Mouse (Mus musculus) CD4-positive, CD25-positive, alpha-beta regulatory T cell, adult 2 months (primary cell): ENCODE measurements around the gene Mgat5.
A peak's percentile ranks its signal among the peaks of the same experiment; 100 is the strongest.

Experiments
- DNase-seq: peaks from one replicate; pipeline ENCODE4 v3.0.0-alpha.2; 2012; ENCODE audit warnings: low read depth, low spot score

Mgat5 gene

DNA sequence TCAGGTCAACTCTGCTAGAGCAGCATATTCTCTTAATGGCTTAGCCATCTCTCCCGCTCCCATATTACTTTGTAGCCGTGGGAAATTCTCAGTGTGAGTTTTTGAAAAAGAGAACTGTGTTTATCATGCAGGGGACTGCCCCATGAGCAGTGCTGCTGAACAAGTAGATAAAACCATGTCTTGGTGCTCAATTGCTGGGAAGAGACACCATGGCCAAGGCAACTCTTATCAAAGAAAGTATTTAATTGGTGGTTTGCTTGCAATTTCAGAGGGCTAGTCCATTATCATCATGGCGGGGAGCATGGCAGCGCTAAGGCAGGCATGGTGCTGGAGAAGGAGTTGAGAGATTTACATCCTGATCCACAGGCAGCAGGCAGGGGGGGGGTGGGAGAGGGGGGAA lies 54.9 kb downstream of the Mgat5 start:
- DNase-seq = no peak

DNA sequence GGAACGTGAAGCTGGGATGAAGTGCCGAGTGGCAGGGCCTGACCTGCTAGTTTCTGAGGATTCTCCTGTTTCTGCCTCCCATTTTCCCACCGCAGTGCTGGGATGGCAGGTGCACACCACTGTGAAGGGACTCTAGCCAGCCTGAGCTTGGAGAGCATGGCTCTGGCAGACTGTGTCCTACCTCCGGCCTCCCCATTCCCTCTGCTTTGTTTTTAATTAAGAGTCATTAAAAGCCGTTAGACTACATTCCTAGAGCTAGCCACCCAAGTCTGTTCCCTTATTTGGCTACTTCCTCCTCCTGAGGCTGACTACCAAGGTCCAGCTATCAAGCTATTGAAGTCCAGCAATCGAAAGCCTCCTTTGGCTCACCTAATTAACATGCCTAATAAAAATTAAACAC lies 56.2 kb downstream of the Mgat5 start:
- DNase-seq = no peak

DNA sequence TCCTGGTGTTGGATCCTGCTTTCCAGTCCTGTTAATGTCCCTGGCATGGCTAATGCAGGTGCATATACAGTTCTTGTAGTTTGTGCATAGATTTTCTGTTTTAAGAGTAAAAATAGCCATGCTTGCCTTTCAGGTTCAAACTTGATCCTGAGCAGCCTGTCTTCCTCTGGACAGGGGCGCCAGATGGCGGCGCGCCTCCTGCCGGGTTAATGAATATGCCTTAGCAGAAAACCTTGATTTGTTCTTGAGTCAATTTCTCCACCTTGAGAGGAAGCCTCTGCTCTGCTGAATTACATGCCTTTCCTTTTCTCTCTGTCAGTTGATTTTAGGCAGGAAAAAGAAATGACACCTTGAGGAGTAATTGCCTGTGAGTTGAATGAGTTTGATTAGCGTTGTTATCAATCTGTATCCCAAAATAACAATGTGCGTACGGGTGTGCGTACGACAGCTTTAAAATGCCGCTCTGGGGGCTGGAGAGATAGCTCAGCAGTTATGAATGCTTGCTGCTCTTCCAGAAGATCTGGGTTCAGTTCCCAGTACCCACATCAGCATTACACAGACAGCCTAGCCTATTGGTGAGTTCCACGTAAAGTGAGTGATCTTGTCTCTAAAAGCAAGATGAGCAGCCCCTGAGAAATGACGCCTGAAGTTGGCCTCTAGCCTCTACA lies 57.5 kb downstream of the Mgat5 start:
- DNase-seq = no peak

DNA sequence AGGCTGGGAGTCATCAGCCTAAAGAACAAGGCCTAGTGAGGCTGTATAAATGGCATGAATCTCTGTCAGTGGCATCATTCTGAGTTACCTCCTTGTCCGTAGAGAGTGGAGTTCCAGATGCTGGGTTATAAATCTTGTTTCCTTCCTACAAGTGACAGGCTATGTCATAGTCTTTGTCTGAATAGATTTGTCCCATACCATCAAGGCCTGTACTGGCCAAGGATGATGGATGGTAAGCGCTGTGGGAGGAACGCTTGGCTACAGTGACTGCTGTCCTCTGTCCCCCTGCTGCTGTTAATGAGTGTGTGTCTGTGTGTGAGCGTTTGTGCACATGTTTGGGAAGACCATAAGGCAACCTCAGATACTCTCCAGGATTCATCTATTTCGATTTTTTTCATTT lies 63.2 kb downstream of the Mgat5 start:
- no peak for DNase-seq

DNA sequence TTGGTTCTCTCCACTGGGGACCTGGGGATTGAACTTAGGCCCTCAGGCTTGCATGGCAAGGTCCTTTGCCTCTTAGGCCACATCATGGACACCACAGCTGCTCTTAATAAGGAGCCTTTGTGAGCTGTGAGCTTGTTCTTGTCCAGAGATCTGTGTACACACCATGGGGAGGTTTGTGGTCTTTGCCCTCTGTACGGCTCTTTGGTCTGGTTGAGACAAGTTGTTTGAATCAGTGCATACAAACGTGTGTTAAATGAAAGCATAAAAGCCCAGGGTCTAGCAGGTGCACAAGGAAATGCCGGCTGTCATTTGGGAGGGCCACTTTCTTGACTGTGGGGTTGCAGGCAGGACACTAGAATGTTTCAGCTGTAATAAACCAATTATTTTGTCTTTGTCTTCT lies 64.5 kb downstream of the Mgat5 start:
- DNase-seq = no peak

DNA sequence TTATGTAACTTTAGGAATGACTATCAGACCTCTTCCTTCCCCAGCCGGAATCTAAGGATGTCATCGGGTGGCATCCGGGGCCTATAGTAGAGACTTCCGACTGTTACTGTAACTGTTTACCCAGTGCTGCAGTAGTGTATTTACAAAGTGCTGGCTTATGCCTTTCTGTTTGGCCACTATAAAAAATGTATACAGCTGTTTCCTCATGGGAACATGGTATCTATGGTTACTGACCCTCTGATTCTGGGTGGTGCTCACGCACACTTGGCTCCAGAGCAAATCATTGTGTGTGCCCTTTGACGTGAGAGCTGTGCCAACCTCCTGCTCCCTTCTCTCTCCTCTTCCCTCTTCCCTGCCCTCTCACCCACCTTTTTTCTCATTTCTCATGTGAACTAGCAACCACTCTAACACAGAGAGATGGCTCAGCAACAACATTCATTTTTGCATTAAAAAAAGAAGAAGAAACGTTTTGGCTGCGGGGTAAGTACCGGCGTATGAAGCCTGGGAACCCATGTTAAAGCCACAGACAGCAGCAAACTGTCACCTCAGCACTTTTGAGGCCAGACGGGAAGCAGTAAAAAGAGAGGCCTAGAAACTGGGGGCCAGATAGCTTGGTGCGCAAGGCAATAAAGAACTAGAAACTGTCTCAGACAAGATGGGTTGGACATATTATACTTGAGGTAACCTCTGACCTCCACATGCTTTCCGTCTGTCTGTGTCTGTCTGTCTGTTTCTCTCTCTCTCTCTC lies 65.6 kb downstream of the Mgat5 start:
- peak; percentile 58 for DNase-seq

DNA sequence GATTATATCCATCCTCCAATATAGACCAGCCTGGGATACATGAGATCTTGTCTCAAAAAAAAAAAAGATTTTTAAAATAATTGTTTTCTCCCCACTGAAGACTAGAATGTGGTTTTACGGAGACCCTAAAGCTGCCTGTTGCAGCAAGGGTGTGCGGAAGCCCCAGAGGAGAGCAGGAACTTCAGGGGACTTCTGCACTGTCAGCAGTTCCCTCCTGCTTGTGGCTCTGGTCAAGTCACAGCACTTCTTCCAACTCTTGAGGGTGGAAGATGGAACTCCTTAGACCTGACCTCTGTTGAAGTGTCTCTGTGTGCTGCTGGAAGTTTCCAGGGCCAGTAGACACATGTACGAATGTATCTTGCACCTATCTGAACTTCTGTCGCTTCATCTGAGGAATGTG lies 66.3 kb downstream of the Mgat5 start:
- no peak for DNase-seq

DNA sequence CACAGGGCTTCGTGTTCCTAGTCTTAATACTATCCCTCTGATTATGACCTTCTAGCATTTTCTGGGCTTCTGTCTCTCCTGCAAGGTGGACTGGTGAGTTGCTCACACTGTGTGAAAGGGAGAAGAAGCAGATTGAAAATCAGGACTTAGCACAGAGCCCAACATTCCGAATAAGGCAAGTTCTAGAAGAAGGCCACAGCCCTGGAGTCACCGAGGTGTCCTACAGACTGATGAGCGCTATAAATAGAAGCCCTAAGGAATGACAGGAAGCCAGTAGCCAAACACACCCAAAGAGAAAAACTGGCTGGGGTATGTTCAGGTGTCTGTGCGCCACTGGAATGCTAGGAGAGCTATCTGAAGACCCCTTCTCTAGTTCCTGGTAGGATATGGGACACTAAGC lies 68.5 kb downstream of the Mgat5 start:
- DNase-seq = no peak

DNA sequence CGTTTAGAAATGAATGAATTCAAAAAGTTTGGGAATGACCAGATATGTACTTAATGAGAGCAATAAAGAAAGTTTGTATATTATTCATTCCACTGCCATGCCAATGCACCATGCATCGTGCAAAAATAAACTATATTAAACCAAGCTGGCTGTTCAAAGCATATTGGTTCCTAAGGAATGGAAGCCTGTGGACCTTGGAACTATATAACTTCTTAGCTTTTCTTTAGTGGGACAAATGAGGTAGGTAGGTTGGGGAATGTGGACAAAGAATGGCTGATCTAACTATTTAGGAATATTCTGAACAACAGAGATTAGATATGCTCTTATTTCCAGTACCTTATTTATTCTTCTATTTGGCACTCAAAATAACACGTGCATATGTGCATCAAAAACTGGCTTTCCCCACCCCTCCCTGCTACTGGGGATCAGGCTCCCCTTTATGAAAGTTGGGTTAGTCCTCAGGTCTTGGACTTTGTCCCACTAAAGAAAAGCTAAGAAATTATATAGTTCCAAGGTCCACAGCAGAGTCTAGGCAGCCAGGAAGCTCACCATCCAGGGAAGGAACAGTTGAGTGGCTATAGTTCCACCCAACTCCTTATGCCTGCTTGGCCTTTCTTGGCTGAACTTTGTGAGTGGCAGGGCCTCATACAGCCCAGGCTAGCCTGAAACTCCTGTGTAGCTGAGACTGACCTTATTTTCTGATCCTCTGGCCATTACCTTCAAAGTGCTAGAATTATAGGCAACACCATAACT lies 70.9 kb downstream of the Mgat5 start:
- no peak for DNase-seq

DNA sequence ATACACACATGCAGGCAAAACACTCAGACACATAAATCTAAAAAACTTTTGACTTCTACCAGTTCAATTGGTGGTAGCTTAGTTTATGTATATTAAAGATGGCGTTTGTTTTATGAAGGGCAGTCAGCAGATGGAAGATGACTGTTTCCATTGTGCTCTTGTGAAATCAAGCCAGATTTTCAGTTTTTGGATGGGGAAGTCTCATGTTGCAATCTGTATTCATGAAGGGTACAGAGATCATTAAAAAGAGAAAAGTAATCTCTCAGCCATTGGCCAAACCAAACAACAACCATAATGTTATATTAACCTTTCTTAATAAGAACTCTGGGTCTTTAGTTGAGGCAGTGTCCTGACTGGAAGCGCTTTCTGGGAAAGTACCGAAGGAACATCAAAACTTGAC lies 73.3 kb downstream of the Mgat5 start:
- no peak for DNase-seq

DNA sequence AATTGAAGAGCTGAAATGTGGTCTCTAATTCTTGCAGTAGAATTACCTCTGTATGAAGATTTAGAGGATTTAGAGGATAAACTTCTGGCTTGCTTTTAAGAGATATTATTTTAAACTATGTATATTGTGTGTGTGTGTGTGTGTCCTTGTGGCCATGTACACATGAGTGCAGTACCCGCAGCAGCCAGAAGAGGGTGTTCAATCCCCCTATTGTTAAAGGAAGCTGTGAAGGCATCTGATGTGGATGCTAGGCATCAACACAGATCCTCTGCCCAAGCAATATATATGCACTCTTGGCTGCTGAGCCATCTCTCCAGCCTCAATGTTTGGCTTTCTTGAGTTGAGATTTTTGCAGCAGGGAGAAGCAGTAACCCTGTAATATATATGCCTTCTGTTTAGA lies 75.4 kb downstream of the Mgat5 start:
- peak; percentile 62 for DNase-seq

DNA sequence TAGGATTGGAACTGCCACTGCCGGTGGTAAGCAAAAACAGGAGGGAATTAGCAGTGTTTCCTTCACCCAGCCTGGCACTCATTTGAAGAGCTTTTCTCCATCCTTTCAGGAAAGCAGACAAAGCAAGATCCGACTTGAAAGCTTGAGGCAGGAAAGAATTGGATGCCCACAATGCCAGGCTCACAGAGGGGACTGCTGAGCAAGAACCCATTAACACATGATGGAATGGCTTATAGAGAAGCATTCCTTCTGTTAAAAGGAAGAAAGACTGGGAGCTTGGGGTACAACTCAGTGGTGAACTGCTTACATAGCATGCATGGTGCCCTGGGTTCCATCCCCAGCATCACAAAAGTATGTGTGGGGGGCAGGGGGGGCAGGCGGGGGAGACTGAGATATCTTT lies 80.2 kb downstream of the Mgat5 start:
- no peak for DNase-seq

DNA sequence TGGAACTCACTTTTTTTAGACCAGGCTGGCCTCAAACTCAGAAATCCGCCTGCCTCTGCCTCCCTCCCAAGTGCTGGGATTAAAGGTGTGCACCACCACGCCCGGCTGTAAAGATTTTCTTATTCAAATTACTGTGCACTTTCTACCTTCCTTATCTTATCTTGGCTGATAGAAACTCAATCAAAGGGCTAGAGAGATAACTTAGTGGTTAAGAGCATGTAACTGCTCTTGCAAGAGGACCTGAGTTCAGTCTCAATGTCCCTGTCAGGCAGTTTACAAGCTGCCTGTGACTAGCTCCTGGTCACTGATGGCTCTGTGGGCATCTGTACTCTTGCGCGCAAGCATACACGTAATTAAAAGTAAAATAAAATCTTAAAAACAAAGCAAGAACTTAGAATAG lies 82.7 kb downstream of the Mgat5 start:
- DNase-seq = no peak

DNA sequence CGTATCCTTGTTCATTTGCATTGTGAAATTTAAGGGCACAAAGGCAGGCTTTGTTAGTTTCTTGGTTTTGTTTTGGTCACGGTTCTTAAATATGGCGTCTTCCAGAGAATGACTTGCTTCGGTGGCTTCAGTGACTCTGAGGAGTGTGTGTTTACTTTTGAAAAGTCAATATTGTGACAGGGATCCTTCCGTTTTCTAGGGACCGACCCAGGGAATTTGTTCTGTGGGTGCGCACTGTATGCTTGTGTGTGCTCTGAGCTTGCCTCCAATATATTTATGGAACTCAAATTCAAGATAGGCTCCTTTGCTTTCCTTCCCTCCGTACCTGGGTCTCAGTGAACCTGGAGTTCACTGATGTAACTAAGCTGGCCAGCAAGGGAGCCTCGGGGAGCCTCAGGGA lies 86.1 kb downstream of the Mgat5 start:
- no peak for DNase-seq

DNA sequence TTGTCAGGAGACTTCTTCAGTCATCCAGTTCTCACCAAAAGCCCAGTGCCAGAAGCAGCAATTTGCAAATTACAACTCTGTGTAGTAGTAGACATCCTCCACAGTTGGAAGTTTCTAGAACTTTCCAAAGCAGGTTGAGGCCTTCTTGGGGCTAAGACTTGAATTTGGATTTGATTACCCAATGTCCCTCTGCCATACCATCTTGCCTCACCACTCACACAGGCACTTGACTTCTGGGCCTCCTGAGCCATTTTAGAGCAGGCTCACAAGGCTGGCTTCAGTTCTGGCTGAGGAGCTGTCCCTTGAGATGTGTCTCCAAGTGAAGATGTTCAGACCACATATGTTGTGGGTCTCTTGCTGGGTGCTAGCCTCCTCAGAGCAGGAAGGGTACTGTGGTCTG lies 86.9 kb downstream of the Mgat5 start:
- no peak for DNase-seq

DNA sequence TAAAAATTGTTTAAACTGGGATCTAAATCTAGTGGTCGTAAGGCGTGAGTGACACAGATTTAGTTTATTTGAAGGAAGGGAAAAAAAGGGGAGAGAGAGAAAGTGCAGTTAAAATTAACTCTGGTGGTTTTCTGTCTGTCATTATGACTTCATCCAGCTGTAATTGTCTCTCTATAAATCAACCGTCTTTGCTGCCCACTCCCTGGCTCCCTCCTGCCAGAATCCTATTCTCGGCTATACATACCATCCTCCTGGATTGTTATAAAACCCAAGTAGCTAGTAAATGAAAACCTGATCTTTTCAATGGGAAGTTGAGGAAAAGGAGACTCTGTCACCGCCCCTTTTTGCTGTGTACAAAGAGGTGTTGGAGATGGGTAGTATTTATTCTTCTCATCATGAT lies 88.5 kb downstream of the Mgat5 start:
- DNase-seq = no peak

DNA sequence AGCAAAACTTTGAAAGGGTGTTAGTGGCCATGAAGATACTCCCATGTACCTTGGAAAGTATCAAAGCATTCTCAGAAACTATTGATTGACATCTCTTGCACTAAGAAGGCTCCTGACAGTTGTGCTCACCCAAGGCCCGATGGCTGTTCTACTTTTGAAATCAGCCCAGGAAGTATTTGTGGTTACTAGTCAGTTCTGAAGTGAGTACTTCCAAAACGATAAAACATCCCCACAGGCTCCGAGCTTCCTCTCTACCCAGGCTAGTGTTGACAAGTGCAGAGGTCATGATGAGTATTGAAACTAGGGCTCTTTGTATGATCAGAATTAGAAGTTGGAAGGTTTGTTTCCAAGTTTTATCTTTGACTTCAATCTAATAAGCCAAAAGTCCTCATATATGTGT lies 92.0 kb downstream of the Mgat5 start:
- peak; percentile 75 for DNase-seq

DNA sequence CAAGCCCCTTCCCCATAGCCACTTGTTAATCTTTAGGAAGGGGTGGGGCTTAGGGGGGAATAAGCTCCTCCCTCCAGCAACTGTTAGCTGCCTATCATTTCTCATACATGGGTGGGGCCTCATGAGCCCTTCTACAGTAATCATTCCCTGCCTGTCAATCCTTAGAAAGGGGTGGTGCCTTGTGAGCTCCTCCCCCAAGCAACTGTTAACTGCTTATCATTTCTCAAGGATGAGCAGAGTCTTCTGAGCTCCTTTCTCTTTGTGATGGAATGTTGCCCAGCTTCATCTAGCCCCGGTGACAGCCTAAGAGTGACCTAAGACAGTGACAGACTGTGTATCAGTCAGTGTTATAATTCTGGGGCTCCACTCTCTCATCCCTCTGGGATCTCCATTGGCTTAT lies 95.0 kb downstream of the Mgat5 start:
- DNase-seq = no peak

DNA sequence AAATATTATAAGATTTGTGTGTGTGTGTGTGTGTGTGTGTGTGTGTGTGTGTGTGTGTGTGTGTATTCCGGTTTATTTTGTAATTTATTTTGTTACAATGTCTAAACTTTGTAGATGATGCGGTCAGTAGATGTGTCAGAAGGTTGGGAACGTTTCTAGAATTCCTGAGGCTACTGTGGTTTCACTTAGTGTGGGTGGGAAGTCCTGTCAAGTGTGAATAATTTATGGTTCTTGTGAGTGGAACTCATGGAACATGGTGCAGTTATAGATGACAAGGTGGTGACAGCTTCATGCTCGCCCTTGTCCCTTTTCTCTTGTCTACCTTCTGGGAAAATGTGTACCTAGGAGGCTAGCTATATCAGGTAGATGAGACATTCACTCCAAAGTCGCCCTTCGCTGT lies 96.2 kb downstream of the Mgat5 start:
- no peak for DNase-seq

DNA sequence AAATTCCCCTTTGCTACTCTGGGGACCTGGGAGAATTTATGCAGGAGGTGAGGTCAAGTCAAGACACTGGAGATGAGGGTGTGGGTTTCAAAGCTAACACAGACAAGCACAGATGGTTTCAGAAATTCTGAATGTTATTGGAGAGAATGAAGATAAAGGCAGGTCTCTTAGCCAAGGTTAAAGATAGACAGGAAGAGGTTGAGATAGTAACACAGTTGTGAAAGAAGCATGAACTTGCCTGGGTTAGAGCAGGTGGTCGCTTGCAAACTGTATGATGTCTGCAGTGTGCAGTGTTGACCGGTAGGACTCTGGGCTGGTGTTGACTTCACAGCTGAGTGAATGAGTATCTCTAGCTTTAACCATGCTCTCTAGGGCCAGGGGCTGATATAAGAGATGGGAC lies 97.8 kb downstream of the Mgat5 start:
- DNase-seq = peak; percentile 42

DNA sequence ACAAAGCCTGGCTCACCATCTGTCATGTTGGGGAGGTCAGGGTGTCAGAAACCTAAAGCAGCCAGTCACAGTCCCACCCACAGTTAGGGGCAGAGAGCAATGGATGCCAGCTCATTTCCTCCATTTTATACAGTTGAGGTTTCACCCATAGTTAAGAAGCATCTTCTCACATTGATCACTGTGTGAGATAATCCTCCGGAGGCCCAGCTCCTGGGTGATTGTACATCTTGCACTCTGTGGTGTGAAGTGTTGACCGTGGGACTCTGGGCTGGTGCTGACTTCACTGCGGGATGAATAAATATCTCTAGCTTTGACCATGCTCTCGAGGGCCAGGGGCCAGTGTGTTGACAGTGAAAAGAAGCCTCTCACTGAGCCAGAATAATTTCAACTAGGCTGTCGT lies 99.0 kb downstream of the Mgat5 start:
- no peak for DNase-seq

DNA sequence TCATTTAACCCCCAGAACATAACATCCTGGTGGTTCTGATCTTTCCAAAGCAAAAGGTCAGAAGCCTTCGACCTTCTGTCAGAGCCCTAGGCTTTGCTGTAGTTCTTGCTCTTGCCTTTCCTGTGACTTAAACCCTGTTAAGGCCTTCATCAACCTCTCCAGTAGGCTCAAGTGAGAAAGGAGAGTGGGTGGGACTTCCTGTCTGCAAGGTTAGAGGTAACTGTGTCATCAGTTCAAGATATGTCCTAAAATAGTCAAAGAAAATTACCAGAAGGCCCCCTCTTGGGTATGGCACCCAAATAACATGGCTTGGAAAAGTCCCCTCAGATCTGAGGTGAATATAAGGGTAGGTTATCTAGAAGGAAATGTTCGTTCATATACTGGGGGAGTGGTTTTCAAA lies 99.5 kb downstream of the Mgat5 start:
- peak; percentile 62 for DNase-seq

DNA sequence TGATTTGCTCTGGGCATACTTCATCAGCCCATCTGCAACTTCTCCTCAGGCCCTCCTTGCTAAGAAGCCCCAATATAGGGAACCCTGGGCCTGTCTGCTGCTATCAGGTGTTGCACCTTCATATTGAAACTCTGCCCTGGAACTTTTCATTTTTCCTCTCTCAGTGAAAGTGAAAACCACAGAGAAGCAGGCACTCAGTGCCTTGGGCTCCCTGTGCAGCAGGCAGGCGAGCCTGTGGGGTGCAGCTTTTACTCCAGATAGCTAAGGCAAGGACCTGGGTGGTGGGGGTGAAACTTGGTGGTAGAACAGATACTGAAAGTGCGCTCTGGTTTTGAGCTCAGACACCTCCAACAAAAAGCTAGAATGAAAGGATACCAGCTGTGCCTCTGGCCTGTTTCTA lies 100.8 kb downstream of the Mgat5 start:
- DNase-seq = peak; percentile 69
